Mouse (Mus musculus) kidney, postnatal 0 days (tissue): Measurements from ENCODE around the gene Rpl35. TPM values are rescaled to one million over a fixed set of nuclear protein-coding genes. Genes with fewer than 3 reads are reported as not detected.

Experiments
- ATAC-seq: fragments of 200-750 bp; cut with Nextera tagmentation; replicated peaks from 2 replicates; pipeline ENCODE4 v1.8.0; 2017; ENCODE audit warnings: low read depth, moderate number of reproducible peaks, moderate TSS enrichment, moderate library complexity; ENCODE audit not compliant: low FRiP score
- DNase-seq: peaks from one replicate; pipeline ENCODE4 v3.0.0-alpha.2; 2016; ENCODE audit warnings: low spot score
- H3K27ac ChIP-seq: fragments of 300-500 bp; sonication (generic); 2 replicates; pipeline ENCODE4 v1.5.1; 2014; ENCODE audit warnings: mild to moderate bottlenecking
- H3K27me3 ChIP-seq: fragments of 300-500 bp; sonication (generic); 2 replicates; pipeline ENCODE4 v1.6.1; 2014; ENCODE audit warnings: low read length, mixed read lengths; ENCODE audit not compliant: insufficient read depth
- H3K36me3 ChIP-seq: fragments of 300-500 bp; sonication (generic); 2 replicates; pipeline ENCODE4 v1.6.1; 2014; ENCODE audit warnings: low read length, mixed read lengths; ENCODE audit not compliant: insufficient read depth
- H3K4me1 ChIP-seq: fragments of 300-500 bp; sonication (generic); replicated peaks from 2 replicates; pipeline ENCODE4 v1.6.1; 2014; ENCODE audit warnings: antibody characterized with exemption, low read length, mixed read lengths; ENCODE audit not compliant: insufficient read depth
- H3K4me2 ChIP-seq: fragments of 300-500 bp; sonication (generic); 2 replicates; pipeline ENCODE4 v1.6.1; 2014; ENCODE audit warnings: mild to moderate bottlenecking, low read length, moderate library complexity, mixed read lengths
- H3K4me3 ChIP-seq: fragments of 300-500 bp; sonication (generic); replicated peaks from 2 replicates; pipeline ENCODE4 v1.5.1; 2014; ENCODE audit warnings: low read depth, low read length
- H3K9ac ChIP-seq: fragments of 300-500 bp; sonication (generic); 2 replicates; pipeline ENCODE4 v1.6.1; 2014; ENCODE audit warnings: low read depth, low read length
- H3K9me3 ChIP-seq: fragments of 300-500 bp; sonication (generic); replicated peaks from 2 replicates; pipeline ENCODE4 v1.6.1; 2016; ENCODE audit warnings: low read length, inconsistent platforms, mixed read lengths
- CTCF ChIP-seq: IDR thresholded peaks from 2 replicates; pipeline ENCODE4 v1.5.1; 2016; ENCODE audit warnings: antibody characterized with exemption, low read depth, mild to moderate bottlenecking, moderate library complexity
- WGBS: fragments of 180-500 bp; shearing (Covaris S2); extraction: QIAGEN DNeasy Blood & Tissue Kit; methylation state at CpG from one replicate; pipeline ENCODE4 v1.1.7; 2014; 5-methylcytosine and 5-hydroxymethylcytosine counted together
- polyA plus RNA-seq: library from polyadenylated mRNA; unstranded; fragments of >200 nt; fragmentation: Nextera tagmentation; extraction: Ambion mirVana; gene quantifications from 2 replicates; pipeline ENCODE4 v1.2.1, GENCODE M21; 2015

Gene Rpl35
- polyA plus RNA-seq, 1 experiment from 2014 or later: 1,199 TPM

DNA sequence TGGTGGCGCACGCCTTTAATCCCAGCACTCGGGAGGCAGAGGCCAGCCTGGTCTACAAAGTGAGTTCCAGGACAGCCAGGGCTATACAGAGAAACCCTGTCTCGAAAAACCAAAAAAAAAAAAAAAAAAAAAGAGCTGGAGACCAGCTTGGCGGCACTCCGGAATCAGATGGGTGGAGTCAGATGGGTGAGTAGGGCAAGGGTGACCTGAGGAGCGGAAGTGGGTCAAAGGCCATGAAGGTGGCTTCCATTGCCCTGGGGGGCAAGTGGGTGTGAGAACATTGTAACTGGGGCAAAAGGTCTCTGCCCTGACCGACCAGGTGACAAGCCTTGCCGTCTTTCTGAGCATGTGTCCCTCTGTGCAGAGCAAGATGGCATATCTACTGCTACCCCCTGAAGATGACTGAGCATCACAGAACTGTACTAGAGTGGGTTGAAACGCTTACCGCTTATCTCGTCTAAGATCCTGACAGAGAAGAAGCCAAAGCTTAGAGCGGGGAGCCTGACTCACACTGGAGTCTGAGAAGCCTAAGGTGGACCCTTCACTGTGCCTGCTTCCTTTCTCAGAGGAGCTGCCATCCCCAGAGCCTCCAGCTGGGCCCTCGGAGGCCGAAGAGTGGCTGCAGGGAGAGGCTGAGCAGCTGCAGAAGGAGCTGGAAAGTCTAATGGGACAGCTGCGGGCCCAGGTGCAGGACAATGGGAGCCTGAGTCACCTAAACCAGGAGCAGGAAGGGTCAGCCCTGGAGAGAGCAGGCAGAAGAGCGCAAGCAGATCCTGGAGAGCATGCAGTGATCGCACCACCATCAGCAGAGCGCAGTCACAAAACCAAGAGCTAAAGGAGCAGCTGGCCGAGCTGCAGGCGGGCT lies 29.3 kb downstream of the Rpl35 start:
- Histone ChIP-seq H3K9ac (no peak overlapping the region), H3K9me3 (no peaks in the 10 kb centered on the region), H3K4me3 (no peak overlapping the region), H3K4me1 (no peaks in the 10 kb centered on the region), H3K36me3 (no peaks in the 10 kb centered on the region), H3K27ac (no peak overlapping the region), H3K27me3 (no peaks in the 10 kb centered on the region), H3K4me2 (no peak overlapping the region)
- no peak for TF ChIP-seq CTCF
- ATAC-seq: no peak
- WGBS: 84% methylated on average over 20 of the region's 21 CpGs
- DNase-seq: no peak

DNA sequence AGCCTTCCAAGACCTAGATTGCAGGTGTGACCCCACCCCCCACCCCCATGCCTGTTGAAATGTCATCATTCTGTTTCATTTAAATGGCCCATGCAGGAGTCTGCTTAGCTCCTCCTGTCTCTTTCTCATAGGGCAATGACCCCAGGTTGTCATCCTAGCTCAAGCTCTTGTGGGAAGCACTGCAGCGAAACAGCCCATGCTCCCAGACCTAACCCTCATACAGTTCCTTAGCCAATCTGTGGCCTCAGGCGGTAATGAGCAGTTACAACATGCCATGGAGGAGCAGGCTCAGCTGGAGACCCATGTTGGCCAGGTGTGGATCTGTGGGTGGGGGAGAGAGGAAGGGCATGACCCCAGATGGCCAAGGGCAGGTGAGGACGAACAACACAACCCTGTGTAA lies 30.2 kb downstream of the Rpl35 start:
- DNase-seq (no peak), ATAC-seq (no peak; the same call in 1 of the 2 replicates)
- WGBS: 69% methylated on average over 3 of the region's 3 CpGs
- no peak overlapping the region for H3K4me3 ChIP-seq
- H3K9ac ChIP-seq: no peak overlapping the region
- TF ChIP-seq CTCF: no peak
- H3K9me3 ChIP-seq: no peaks in the 10 kb centered on the region
- H3K4me2 ChIP-seq: no peak overlapping the region
- H3K4me1 ChIP-seq: no peaks in the 10 kb centered on the region
- H3K27me3 ChIP-seq: no peaks in the 10 kb centered on the region
- H3K36me3 ChIP-seq: no peaks in the 10 kb centered on the region
- H3K27ac ChIP-seq: no peak overlapping the region

DNA sequence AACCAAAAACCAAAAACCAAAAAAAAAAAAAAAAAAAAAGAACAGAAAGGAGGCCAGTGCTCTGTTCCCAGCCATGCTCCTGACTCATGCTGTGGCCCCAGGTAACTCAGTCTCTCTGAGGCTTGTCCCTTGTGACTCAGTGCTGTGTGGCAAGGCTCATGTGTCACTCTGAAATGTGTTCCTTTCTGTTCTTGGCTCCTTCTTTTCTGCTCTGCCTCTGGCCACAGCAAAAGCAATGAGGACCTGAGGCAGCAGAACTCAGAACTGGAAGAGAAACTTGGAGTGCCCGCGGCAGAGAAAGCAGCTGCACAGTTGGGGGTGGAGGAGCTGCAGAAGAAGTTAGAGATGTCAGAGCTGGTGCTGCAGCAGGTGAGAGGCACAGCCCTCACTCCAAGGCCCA lies 31.3 kb downstream of the Rpl35 start:
- no peak overlapping the region for H3K4me2 ChIP-seq
- H3K9me3 ChIP-seq: no peaks in the 10 kb centered on the region
- no peak overlapping the region for H3K4me3 ChIP-seq
- ATAC-seq (no peak), DNase-seq (no peak)
- no peaks in the 10 kb centered on the region for H3K36me3 ChIP-seq
- H3K4me1 ChIP-seq: no peaks in the 10 kb centered on the region
- no peaks in the 10 kb centered on the region for H3K27me3 ChIP-seq
- TF ChIP-seq CTCF: no peak
- WGBS: 42% methylated on average over 2 of the region's 2 CpGs
- no peak overlapping the region for H3K9ac ChIP-seq
- H3K27ac ChIP-seq: no peak overlapping the region

DNA sequence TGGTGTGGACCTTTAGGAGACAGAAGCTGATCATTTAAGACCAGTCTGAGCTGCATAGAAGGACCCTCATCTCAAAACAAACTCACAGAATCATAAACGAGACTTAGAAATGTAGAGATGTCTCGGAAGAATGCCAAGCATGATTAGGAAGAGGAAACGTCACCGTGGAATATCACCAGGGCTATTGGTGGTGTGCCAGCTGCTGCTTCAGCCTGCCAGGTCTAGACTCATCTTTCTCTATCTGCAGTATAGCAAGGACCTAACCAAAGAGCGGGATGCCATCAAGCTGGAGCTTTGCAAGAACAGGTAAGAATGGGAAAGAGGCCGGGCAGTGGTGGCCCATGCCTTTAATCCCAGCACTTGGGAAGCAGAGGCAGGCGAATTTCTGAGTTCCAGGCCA lies 31.7 kb downstream of the Rpl35 start:
- WGBS: 75% methylated on average over 7 of the region's 7 CpGs
- H3K27ac ChIP-seq: no peak overlapping the region
- no peaks in the 10 kb centered on the region for H3K27me3 ChIP-seq
- no peak overlapping the region for H3K4me3 ChIP-seq
- no peak overlapping the region for H3K9ac ChIP-seq
- H3K4me2 ChIP-seq: no peak overlapping the region
- TF ChIP-seq CTCF: no peak
- ATAC-seq (no peak), DNase-seq (no peak)
- no peaks in the 10 kb centered on the region for H3K4me1 ChIP-seq
- H3K36me3 ChIP-seq: no peaks in the 10 kb centered on the region
- no peaks in the 10 kb centered on the region for H3K9me3 ChIP-seq

DNA sequence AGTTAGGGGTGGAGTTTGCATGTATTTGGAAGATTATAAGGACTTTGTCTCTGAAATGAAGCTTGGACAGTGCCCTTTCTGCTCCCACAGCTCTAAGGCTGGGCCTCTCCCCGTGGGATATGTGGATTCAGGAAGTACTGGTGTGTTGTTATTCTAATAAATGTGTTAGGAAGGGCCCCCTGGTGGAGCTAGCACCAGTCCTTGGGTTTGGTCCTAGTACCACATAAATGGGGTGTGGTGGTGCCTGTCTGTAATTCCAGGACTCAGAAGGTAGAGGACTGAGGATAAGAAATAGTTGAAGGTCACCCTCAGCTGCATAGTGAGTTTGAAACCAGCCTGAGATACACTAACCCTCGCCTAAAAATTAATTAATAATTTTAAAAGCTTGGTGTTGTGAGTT lies 32.2 kb downstream of the Rpl35 start:
- Histone ChIP-seq H3K4me2 (no peak overlapping the region), H3K4me3 (no peak overlapping the region), H3K36me3 (no peaks in the 10 kb centered on the region), H3K27ac (no peak overlapping the region), H3K9ac (no peak overlapping the region), H3K27me3 (no peaks in the 10 kb centered on the region), H3K9me3 (no peaks in the 10 kb centered on the region), H3K4me1 (no peaks in the 10 kb centered on the region)
- TF ChIP-seq CTCF: 0 out of 2 replicates have a peak, but pooled peaks have one; percentile 26
- 30% methylated on average over 2 of the region's 2 CpGs for WGBS
- DNase-seq (no peak), ATAC-seq (no peak)

DNA sequence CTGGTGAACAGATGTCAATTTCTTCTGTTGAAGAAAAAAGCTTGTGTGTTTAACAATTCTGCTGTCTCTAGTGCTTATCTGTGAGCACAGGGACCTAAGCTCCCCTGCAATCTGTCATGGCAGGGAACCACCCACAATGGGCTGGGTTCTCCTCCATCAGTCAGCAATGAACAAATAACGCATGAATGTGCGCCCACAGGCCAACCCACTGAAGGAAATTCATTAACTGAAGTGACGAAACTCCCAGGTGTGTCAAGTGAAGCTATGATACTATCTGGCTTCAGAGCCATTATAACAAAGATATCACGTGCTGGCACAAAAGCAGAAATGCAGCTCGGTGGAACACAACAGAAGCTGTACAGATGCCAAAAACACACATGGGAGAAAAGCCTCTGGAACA lies 35.4 kb downstream of the Rpl35 start:
- no peaks in the 10 kb centered on the region for H3K9me3 ChIP-seq
- 70% methylated on average over 5 of the region's 5 CpGs for whole genome bisulfite sequencing
- H3K27me3 ChIP-seq: no peaks in the 10 kb centered on the region
- TF ChIP-seq CTCF: no peak
- no peak overlapping the region for H3K27ac ChIP-seq
- ATAC-seq (no peak), DNase-seq (no peak)
- no peak overlapping the region for H3K9ac ChIP-seq
- no peak overlapping the region for H3K4me2 ChIP-seq
- no peaks in the 10 kb centered on the region for H3K36me3 ChIP-seq
- H3K4me3 ChIP-seq: no peak overlapping the region
- H3K4me1 ChIP-seq: no peaks in the 10 kb centered on the region
